Mouse (Mus musculus) stomach, postnatal 0 days (tissue): ENCODE data around the gene Sh3bgrl2.

Experiments used
- CTCF ChIP-seq: IDR thresholded peaks from 2 replicates; pipeline ENCODE4 v1.5.1; 2016; ENCODE audit warnings: antibody characterized with exemption, low read depth, mild to moderate bottlenecking, moderate library complexity
- EP300 ChIP-seq: optimal IDR thresholded peaks from 2 replicates; pipeline ENCODE3; 2016; ENCODE audit warnings: antibody characterized with exemption

- TF ChIP-seq CTCF (no peak), EP300 (no peak)
Measured at GRCm38 (mm10) chr9:83527341-83528060, 20.6 kb upstream of the Sh3bgrl2 start.
